Mouse (Mus musculus) lung, embryonic 14.5 days (tissue): ENCODE results near the gene Dnajc5. TPM values are rescaled to one million over a fixed set of nuclear protein-coding genes. Genes with fewer than 3 reads are reported as not detected.
"Not testable (repeated sequence)": the region's sequence is repeated elsewhere in the genome, so short reads cannot be mapped to it uniquely, and the experiment has no call there.

Source experiments
- ATAC-seq: fragments of 200-750 bp; cut with Nextera tagmentation; 2 replicates; pipeline ENCODE4 v1.8.0; 2017; ENCODE audit warnings: mild to moderate bottlenecking, moderate TSS enrichment, moderate library complexity; ENCODE audit not compliant: insufficient read depth
- DNase-seq: peaks from one replicate; pipeline ENCODE4 v3.0.0-alpha.2; 2015
- H3K27ac ChIP-seq: fragments of 300-500 bp; sonication (generic); 2 replicates; pipeline ENCODE4 v1.5.1; 2014; ENCODE audit warnings: low read depth, mild to moderate bottlenecking, moderate library complexity
- H3K27me3 ChIP-seq: fragments of 300-500 bp; sonication (generic); 2 replicates; pipeline ENCODE4 v1.6.1; 2014; ENCODE audit warnings: low read length, control low read depth; ENCODE audit not compliant: insufficient read depth
- H3K36me3 ChIP-seq: fragments of 300-500 bp; sonication (generic); 2 replicates; pipeline ENCODE4 v1.6.1; 2014; ENCODE audit warnings: control low read depth; ENCODE audit not compliant: insufficient read depth
- H3K4me1 ChIP-seq: fragments of 300-500 bp; sonication (generic); 2 replicates; pipeline ENCODE4 v1.6.1; 2014; ENCODE audit warnings: antibody characterized with exemption, control low read depth; ENCODE audit not compliant: insufficient read depth
- H3K4me2 ChIP-seq: fragments of 300-500 bp; sonication (generic); 2 replicates; pipeline ENCODE4 v1.6.1; 2014; ENCODE audit warnings: mild to moderate bottlenecking
- H3K4me3 ChIP-seq: fragments of 300-500 bp; sonication (generic); 2 replicates; pipeline ENCODE4 v1.5.1; 2014; ENCODE audit warnings: low read depth, low read length
- H3K9ac ChIP-seq: fragments of 300-500 bp; sonication (generic); 2 replicates; pipeline ENCODE4 v1.6.1; 2014
- H3K9me3 ChIP-seq: fragments of 300-500 bp; sonication (generic); 2 replicates; pipeline ENCODE4 v1.6.1; 2016; ENCODE audit warnings: low read depth, low read length, control low read depth
- CTCF ChIP-seq: IDR thresholded peaks from 2 replicates; pipeline ENCODE4 v1.5.1; 2016; ENCODE audit warnings: antibody characterized with exemption, low read depth
- WGBS: fragments of 180-500 bp; shearing (Covaris S2); extraction: QIAGEN DNeasy Blood & Tissue Kit; methylation state at CpG from one replicate; pipeline ENCODE4 v1.1.7; 2014; 5-methylcytosine and 5-hydroxymethylcytosine counted together
- polyA plus RNA-seq: library from polyadenylated mRNA; unstranded; fragments of >200 nt; fragmentation: Nextera tagmentation; extraction: Ambion mirVana; gene quantifications from 2 replicates; pipeline ENCODE4 v1.2.1, GENCODE M21; 2014

Gene Dnajc5
- polyA plus RNA-seq, 1 experiment from 2014 or later: 81.3 TPM

DNA sequence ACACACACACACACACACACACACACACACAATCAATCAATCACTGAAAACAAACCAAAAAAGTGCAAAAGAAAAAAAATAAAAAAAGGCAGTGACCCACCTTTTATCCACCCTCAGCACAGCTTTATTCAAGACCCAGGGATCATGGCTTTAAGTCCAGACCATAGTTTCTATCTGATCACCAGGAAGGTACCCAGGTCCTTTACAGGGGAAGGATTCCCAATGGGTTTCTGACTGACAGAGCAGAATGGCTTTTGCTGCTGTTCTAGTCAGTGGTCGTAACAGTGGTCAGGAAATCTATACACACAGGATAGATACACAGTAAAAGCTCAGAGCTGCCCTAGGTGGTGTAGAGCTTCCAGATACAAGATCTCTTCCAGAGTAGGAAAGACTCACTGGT lies 34.5 kb upstream of the Dnajc5 start:
- no peak for TF ChIP-seq CTCF
- H3K4me2 ChIP-seq: no peak overlapping the region
- H3K9me3 ChIP-seq: no peaks in the 10 kb centered on the region
- peaks cover 6% of the 10 kb centered on the region; the same call in 1 of the 2 replicates for H3K4me1 ChIP-seq
- H3K27me3 ChIP-seq: no peaks in the 10 kb centered on the region
- H3K36me3 ChIP-seq: no peaks in the 10 kb centered on the region
- H3K27ac ChIP-seq: no peak overlapping the region
- DNase-seq (no peak), ATAC-seq (no peak)
- H3K4me3 ChIP-seq: no peak overlapping the region
- 5% methylated on average over 1 of the region's 1 CpGs for WGBS
- no peak overlapping the region for H3K9ac ChIP-seq

DNA sequence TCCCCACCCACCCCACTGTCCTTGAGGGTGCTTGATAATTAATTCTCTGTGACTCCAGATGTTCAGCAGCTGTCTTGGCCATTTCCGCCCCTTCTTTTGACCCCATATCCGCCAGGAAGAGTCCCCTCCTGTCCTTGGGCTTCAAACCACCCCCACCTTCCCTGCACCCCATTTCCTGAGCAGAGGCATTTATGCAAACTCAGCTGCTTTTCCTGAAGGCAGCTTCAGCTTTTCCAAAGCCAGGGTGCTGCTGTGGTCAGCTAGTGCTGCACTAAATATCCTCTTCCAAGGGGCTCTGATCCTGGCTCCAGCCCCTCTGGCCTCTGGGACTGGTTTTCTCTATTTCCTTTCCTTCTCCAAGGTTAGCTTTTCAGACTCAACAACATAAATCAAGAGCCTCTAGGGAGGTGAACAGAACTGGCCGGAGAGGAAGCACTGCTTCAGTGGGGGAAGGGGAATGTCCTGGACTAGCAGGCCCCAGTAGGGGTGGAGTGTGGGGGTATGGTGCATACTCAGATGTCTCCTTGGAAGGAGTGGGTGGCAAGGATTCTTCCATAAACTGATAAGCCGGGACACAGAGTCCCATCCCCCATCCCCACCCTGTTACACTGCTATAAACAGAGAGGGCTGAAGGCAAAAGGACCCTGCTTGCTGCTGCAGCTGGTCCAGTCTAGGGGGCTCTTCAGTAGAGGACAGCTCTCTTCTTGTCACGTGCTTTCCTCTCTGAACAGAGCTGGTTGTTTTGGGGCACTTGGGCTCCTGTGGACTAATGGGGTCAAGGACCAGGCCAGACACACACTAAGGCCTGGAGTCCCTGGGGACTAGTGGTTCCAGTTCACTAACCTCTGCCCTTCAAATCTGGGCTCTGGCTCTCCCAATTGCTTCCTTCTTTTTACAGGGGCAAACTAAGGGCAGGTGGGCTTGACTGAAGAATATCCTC lies 32.7 kb upstream of the Dnajc5 start:
- H3K27ac ChIP-seq: peak overlapping the region; percentile 76
- no peaks in the 10 kb centered on the region for H3K9me3 ChIP-seq
- WGBS: 8% methylated on average over 5 of the region's 5 CpGs
- H3K9ac ChIP-seq: peak overlapping the region; percentile 13; the same call in 1 of the 2 replicates
- ATAC-seq (peak; percentile 94), DNase-seq (peak; percentile 70)
- no peak overlapping the region for H3K4me3 ChIP-seq
- no peak for TF ChIP-seq CTCF
- H3K27me3 ChIP-seq: no peaks in the 10 kb centered on the region
- peaks cover 6% of the 10 kb centered on the region; the same call in 1 of the 2 replicates for H3K4me1 ChIP-seq
- H3K36me3 ChIP-seq: no peaks in the 10 kb centered on the region
- peak overlapping the region; percentile 15; the same call in 1 of the 2 replicates for H3K4me2 ChIP-seq

GRCm38 (mm10) chr2:181491432-181492205 lies 28.7 kb upstream of the Dnajc5 start:
- DNase-seq (peak; percentile 39), ATAC-seq (no peak)
- Histone ChIP-seq H3K9ac (no peak overlapping the region), H3K27me3 (no peaks in the 10 kb centered on the region), H3K36me3 (no peaks in the 10 kb centered on the region), H3K9me3 (no peaks in the 10 kb centered on the region), H3K27ac (no peak overlapping the region), H3K4me3 (no peak overlapping the region), H3K4me1 (peaks cover 6% of the 10 kb centered on the region; the same call in 1 of the 2 replicates), H3K4me2 (no peak overlapping the region)
- WGBS: 24% methylated on average over 7 of the region's 7 CpGs
- no peak for TF ChIP-seq CTCF

DNA sequence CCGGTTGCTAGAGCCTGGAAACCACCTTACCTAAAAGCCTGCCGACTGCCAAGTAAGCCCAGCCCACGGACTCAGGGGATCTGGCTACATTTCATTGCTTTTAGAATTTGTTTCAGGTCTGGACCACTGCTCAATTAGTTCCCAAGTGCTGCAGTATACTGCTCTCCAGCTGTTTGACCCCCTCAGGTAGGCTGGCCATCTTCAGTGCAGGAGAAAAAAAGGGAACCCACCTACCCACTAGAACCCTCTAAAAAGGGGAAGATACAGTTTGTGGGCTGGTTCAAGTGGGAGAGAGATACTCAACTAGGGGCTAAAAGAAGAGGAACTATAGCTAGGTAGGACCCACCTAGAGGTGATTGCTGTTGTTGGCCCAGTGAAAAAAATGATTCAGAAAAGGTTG lies 28.1 kb upstream of the Dnajc5 start:
- DNase-seq (no peak), ATAC-seq (no peak)
- H3K4me2 ChIP-seq: no peak overlapping the region
- no peak overlapping the region for H3K4me3 ChIP-seq
- no peaks in the 10 kb centered on the region for H3K9me3 ChIP-seq
- H3K9ac ChIP-seq: no peak overlapping the region
- TF ChIP-seq CTCF: no peak
- H3K36me3 ChIP-seq: no peaks in the 10 kb centered on the region
- H3K4me1 ChIP-seq: peaks cover 6% of the 10 kb centered on the region; the same call in 1 of the 2 replicates
- no peaks in the 10 kb centered on the region for H3K27me3 ChIP-seq
- WGBS: 40% methylated on average over 3 of the region's 3 CpGs
- no peak overlapping the region for H3K27ac ChIP-seq

GRCm38 (mm10) chr2:181493156-181493927 lies 26.9 kb upstream of the Dnajc5 start, which contains the start of gene Abhd16b:
Gene Abhd16b (plus strand): TSS chr2:181493206.
- no peak within 1 kb of the TSS for H3K4me2 ChIP-seq
- no peak within 1 kb of the TSS for H3K4me3 ChIP-seq
- H3K9me3 ChIP-seq: no peaks in the 10 kb centered on the region
- DNase-seq (no peak), ATAC-seq (no peak)
- H3K27me3 ChIP-seq: no peaks in the 10 kb centered on the region
- H3K27ac ChIP-seq: no peak within 1 kb of the TSS
- H3K36me3 ChIP-seq: no peaks in the 10 kb centered on the region
- H3K9ac ChIP-seq: no peak within 1 kb of the TSS
- TF ChIP-seq CTCF: no peak
- no peaks in the 10 kb centered on the region for H3K4me1 ChIP-seq
- WGBS: 78% methylated on average over 31 of the region's 31 CpGs

DNA sequence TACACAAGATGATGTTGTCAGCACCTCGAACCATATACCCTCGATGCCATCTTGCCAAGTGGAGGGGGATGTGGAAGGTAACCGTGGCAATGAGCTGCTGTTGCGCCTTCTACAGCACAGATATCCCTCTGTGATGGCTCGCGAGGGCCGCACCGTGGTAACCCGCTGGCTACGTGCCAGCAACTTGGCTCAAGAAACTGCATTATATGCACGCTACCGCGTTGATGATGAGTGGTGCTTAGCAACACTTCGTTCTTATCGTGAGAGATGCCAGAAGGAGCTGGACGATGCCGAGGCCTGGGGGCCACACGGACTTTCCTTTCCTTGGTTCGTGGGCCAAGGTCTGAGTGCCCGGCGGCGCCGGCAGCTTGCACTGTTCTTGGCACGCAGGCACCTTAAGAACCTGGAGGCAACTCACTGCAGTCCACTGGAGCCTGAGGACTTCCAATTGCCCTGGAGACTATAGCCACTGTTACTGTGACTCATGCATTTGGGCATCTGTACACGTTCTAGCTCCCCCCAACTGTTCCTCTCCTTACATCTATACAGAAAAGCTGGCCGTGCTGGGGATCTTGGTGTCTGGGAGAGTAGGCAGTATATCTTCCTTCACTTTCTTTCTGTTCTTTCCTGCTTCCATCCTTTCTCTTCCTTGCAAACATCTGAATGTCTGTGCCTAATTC lies 25.9 kb upstream of the Dnajc5 start:
- no peak for TF ChIP-seq CTCF
- peak; percentile 37 for DNase-seq
- 66% methylated on average over 26 of the region's 26 CpGs for WGBS

DNA sequence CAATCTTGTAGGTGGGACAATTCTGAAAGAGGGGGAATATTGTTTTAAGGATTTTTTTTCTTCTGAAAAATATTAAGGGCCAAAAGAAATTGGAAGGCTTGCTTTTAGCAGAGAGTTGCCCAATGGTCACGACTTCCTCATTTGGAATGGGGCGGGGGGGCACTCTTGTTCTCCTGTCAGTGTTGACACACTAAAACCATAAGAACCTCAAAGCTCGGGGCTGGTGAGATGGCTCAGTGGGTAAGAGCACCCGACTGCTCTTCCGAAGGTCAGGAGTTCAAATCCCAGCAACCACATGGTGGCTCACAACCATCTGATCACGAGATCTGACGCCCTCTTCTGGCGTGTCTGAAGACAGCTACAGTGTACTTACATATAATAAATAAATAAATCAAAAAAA lies 24.4 kb upstream of the Dnajc5 start:
- H3K27ac ChIP-seq: not testable (repeated sequence)

More for the DNA sequence above, 25.9 kb upstream of the Dnajc5 start:
- no peak overlapping the region for H3K4me3 ChIP-seq
- no peaks in the 10 kb centered on the region for H3K27me3 ChIP-seq
- H3K36me3 ChIP-seq: peaks cover under 1% of the 10 kb centered on the region; the same call in 1 of the 2 replicates
- no peak overlapping the region for H3K4me2 ChIP-seq
- ATAC-seq: no peak
- no peaks in the 10 kb centered on the region for H3K4me1 ChIP-seq
- H3K9me3 ChIP-seq: no peaks in the 10 kb centered on the region
- no peak overlapping the region for H3K9ac ChIP-seq
- H3K27ac ChIP-seq: no peak overlapping the region

More for the DNA sequence above, 24.4 kb upstream of the Dnajc5 start:
- not testable (repeated sequence) for H3K9me3 ChIP-seq, H3K4me3 ChIP-seq, H3K9ac ChIP-seq, DNase-seq, ATAC-seq, H3K4me1 ChIP-seq, H3K27me3 ChIP-seq
- 58% methylated on average over 8 of the region's 8 CpGs for WGBS
- Histone ChIP-seq H3K36me3 (peaks cover 15% of the 10 kb centered on the region), H3K4me2 (peak overlapping the region; percentile 88; the same call in 1 of the 2 replicates)
